Mouse (Mus musculus) kidney, adult 11 months (tissue): ENCODE data around the gene Tut4.

ENCODE experiments used
- DNase-seq: peaks from one replicate; pipeline ENCODE4 v3.0.0; 2022

Gene Tut4

DNA sequence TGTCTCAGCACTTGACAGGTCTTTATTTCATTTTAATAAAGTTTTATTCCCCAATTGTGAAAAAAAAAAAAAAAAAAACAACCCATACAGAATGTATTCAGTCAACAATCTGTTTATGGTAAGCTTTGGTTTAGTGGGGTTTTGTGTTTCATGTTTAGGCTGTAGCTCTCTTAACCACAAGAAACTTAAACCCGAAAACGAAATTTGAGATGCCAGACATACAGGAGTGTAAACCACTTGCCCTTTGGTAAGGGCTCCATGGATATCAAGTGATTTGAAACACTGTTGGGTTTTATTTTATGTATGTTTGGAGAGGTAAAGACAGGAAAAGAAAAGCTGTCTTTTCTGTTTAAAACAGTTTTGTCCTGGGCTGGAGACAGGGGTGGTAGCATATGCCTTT is 80.5 kb downstream of the Tut4 start:
- DNase-seq, result no peak

DNA sequence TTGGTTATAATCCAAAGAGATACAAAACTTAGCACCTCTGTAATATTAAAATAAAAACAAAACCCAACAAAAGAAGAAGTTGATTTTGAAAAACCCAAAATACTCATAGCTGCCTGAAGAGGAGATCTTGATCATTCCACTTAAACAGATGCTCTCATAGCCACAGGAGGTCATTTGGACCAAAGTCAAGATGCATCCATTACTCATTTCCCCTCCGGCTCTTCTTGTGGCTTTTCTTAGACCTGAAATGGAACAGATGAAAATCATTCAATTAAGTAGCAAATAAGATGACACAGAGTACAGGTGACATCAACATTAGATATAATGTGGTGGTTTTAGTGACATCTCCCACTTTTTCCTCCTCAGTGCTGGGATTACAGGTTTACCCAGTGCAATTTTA is 105.8 kb downstream of the Tut4 start:
- no peak for DNase-seq

DNA sequence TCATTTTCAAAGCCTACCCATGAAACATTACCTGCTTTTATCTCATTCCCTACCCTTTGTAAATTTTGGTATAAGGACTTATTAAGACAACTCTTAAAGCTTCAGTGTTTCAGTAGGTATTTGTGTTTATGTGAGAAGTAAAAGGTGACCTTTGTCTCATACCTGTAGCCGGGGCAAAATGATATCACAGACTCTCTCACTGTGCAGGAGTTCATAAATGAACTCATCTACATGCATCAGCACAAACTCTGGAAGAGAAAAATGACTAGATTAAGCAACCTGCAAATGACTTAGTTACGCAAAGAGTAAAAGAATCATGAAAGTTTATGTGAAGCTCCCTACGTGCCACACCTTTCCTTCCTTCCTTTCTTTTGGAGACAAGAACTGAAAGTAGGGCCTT is 113.4 kb downstream of the Tut4 start:
- no peak for DNase-seq

DNA sequence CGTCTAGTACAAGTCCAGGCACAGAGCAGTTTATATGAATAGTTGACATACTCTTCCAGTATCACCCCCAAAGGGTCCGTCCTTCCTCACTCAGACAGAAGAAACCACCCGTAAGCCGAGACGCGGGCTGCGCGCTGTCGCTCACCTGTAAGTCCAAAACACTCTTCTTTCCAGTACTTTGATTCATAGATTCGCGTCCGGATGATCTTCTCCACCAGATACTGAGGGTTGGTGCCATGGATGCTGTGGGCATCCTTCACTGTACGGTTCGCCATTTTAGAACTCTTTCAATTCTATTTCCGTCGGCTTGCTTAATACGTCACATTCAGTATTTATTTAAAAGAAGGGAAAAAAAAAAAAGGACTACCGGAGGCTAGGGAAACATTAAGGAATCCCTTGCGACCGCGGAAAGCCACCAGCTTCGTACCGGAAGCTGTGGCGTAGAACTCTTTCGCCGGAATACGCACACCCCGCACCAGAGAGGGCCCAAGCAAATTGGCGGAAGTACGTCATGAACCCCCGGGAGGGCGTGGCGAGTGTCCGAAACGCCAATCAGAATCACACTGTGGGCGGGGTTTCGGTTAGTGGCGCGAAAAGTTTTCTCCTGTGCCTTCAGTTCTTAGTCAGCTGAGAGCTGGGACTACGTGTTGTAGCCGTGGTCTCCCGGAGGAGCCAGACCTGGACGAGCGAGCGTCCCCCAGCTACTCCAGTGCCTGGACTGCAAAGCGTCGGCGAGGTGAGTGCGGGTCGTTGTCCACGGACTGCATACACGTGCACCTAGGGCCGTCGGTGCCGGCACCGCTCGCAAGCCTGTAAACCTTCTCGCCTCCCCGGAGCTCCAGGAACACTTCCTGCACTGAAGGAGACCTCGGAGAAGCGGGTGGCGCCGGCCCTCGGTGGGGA is 119.9 kb downstream of the Tut4 start, which contains the start of the genes Prpf38a and Orc1:
Gene Prpf38a (minus strand): TSS at position 497 of the 903 bp plus-strand sequence.
Gene Orc1 (plus strand): TSS at position 584 of the 903 bp plus-strand sequence.
- peak; percentile 95 for DNase-seq

DNA sequence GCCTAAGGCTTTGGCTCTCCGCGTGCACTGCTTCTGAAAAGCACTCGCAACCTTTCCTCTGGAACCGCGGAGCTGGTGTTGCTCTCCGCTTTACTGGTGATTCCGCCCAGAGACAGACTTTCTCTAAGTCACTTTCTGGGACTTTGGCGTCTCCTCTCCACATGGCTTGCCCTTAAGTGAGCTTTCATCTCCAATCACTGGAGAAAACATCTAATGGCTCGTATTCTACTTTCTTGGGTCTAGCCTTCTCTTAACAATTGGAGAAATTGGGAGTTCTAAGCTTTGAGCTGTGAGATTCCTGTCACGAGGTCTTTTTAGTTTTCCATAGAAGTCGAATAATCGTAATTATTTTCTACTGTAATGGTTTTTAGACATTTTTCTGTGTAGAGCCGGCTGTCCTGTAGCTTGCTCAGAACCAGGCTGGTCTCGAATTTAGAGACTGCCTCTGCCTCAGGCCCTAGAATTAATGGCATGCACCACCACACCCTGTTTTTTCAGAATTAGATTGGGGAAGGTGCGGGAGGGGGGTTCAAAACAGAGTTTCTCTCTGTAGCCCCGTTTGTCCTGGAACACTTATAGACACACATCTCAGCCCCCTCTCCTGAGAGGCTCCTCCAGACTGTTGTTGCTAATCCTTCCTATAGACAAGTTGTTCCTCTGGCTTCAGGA is 120.7 kb downstream of the Tut4 start:
- DNase-seq, result no peak

DNA sequence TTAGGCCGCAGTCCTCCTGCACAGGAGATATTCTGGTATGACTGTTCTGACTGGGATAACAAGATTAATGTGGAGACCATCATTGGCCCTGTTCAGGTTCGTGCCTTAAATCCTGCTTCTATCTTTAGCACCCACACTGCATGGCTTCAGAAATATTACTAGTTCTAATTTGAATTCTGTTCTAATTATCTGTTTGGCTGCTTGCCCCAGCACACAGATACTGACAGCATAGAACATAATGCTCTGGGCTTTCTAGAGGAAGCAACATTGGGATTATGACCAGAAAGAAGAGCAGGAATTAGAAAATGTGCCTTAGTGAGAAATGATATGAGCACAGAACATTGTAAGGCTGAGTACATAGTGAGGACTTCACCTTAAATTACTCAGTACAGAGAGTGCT is 134.2 kb downstream of the Tut4 start:
- DNase-seq, result no peak

DNA sequence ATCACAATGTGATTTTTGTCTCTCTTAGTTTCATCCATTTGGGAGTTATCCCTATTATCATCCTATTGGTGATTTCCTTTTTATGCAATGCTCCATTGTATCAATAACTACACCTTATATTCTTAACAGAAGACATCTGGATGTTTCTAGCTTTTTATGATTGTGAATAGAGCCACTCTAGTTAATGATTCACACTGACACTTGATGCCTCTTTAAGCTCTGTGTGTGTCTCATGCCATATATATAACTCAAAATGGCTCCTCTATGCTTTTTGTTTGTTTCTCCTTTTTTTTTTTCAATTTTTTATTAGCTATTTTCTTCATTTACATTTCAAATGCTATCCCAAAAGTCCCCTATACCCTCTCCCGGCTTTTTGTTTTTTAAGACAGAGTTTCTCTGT is 136.6 kb downstream of the Tut4 start:
- no peak for DNase-seq

DNA sequence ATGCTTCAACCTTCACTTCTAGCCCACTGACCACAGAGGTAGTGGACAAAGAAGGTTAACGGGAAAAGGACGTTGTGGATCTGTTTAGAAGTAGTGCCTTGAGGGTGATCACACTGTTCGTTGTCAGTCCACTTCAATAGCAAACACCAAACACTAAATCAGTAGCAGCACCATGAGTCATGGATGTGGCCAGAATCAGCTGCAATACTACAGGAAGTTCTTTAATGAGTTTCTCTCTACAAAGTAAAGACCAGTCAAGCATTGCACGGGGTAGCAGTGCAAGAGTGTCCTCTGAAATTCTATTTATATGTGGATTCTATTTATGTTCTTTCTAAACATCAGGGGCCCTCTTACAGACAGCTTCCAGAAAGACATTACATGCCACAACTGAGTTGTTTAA is 139.1 kb downstream of the Tut4 start:
- DNase-seq, result no peak

DNA sequence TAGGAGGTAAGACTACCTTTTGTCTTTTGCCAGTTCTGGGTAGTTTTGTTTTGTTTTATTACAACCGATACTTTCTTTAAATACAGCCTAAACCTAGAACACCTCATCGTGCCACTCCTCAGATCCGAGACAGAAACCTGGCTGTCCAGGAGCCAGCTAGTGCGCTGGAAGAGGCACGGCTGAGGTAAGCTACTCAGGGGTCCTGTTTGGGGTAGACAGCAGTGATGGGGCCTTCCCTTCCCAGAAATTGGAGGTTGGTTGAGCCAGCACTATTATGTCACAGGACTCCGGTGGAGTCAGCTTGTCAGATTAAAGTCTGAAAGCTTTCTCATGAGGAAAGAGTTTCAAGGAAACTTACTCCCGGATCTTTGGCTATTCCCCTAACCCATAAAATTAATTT is 142.6 kb downstream of the Tut4 start:
- no peak for DNase-seq

DNA sequence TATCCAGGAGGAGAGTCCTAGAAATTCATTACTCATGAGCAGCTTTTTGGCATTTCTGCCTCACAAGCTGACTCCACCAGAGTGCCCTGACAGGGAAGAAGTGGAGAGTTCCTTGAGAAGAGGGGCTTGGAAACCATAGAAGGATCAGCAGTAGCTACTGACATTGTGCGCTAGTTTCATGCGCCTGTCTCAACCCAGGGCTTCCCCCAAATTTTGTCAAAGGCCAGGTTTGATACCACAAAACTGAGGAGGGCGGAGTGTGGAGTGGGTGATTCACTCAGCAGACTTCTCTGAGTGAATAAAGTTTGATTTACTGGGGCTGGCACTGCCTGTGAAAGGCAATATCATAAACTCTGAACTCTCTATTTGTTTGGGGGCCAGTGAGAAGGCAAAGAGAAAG is 149.4 kb downstream of the Tut4 start:
- DNase-seq, result no peak
